Mouse (Mus musculus): ENCODE data around the gene Hpn. TPM values are rescaled to one million over a fixed set of nuclear protein-coding genes. Genes with fewer than 3 reads are reported as not detected.

Gene Hpn
- polyA plus RNA-seq, 1 experiment from 2014 or later = 77.0 TPM

Other genes starting within 250 kb of the Hpn start
- 0.19 and 0.29 TPM in 2 replicates for gene Cd22, start 234.9 kb downstream of the Hpn start, polyA plus RNA-seq (2015; fragmentation: Nextera tagmentation; extraction: Ambion mirVana)
- gene Mag, start 200.4 kb downstream of the Hpn start, polyA plus RNA-seq (2015; fragmentation: Nextera tagmentation; extraction: Ambion mirVana) = 0.59 and 0.74 TPM in 2 replicates
- gene Hamp2, start 190.6 kb downstream of the Hpn start, polyA plus RNA-seq (2015; fragmentation: Nextera tagmentation; extraction: Ambion mirVana) = not detected in 2 replicates
- not detected in 2 replicates for gene Hamp, start 171.3 kb downstream of the Hpn start, polyA plus RNA-seq (2015; fragmentation: Nextera tagmentation; extraction: Ambion mirVana)
- gene Usf2, start 158.5 kb downstream of the Hpn start, polyA plus RNA-seq (2015; fragmentation: Nextera tagmentation; extraction: Ambion mirVana) = 19.8 and 25.3 TPM in 2 replicates
- 72.5 and 73.5 TPM in 2 replicates for gene Lsr, start 141.8 kb downstream of the Hpn start, polyA plus RNA-seq (2015; fragmentation: Nextera tagmentation; extraction: Ambion mirVana)
- 8.0 and 9.0 TPM in 2 replicates for gene Fam187b, start 141.5 kb downstream of the Hpn start, polyA plus RNA-seq (2015; fragmentation: Nextera tagmentation; extraction: Ambion mirVana)
- gene Fxyd5, start 72.8 kb downstream of the Hpn start, polyA plus RNA-seq (2015; fragmentation: Nextera tagmentation; extraction: Ambion mirVana) = 32.6 and 34.0 TPM in 2 replicates
- 11.1 and 11.4 TPM in 2 replicates for gene Fxyd7, start 63.8 kb downstream of the Hpn start, polyA plus RNA-seq (2015; fragmentation: Nextera tagmentation; extraction: Ambion mirVana)
- gene Fxyd1, start 58.1 kb downstream of the Hpn start, polyA plus RNA-seq (2015; fragmentation: Nextera tagmentation; extraction: Ambion mirVana) = 45.7 and 48.3 TPM in 2 replicates
- gene Lgi4, start 55.9 kb downstream of the Hpn start, polyA plus RNA-seq (2015; fragmentation: Nextera tagmentation; extraction: Ambion mirVana) = 0.32 and 0.33 TPM in 2 replicates
- 15.0 and 19.0 TPM in 2 replicates for gene Fxyd3, start 38.6 kb downstream of the Hpn start, polyA plus RNA-seq (2015; fragmentation: Nextera tagmentation; extraction: Ambion mirVana)
- 1.4 and 1.8 TPM in 2 replicates for gene Scn1b, start 11.7 kb upstream of the Hpn start, polyA plus RNA-seq (2015; fragmentation: Nextera tagmentation; extraction: Ambion mirVana)
- 73.3 and 73.4 TPM in 2 replicates for gene Gramd1a, start 40.6 kb upstream of the Hpn start, polyA plus RNA-seq (2015; fragmentation: Nextera tagmentation; extraction: Ambion mirVana)
- not detected in 2 replicates for gene Scgb2b2, start 175.2 kb upstream of the Hpn start, polyA plus RNA-seq (2015; fragmentation: Nextera tagmentation; extraction: Ambion mirVana)
- gene Scgb1b2, start 176.5 kb upstream of the Hpn start, polyA plus RNA-seq (2015; fragmentation: Nextera tagmentation; extraction: Ambion mirVana) = not detected in 2 replicates
- not detected in 2 replicates for gene Scgb2b3, start 246.8 kb upstream of the Hpn start, polyA plus RNA-seq (2015; fragmentation: Nextera tagmentation; extraction: Ambion mirVana)